Mouse (Mus musculus) A20 (cell line): ENCODE results near the gene Leng1.

Source experiments
- DNase-seq: peaks from one replicate; pipeline ENCODE4 v3.0.0-alpha.2; 2011; ENCODE audit warnings: low read depth, low spot score

Leng1 gene

GRCm38 (mm10) chr7:3630478-3630815 lies 35.2 kb downstream of the Leng1 start:
- DNase-seq: no peak

DNA sequence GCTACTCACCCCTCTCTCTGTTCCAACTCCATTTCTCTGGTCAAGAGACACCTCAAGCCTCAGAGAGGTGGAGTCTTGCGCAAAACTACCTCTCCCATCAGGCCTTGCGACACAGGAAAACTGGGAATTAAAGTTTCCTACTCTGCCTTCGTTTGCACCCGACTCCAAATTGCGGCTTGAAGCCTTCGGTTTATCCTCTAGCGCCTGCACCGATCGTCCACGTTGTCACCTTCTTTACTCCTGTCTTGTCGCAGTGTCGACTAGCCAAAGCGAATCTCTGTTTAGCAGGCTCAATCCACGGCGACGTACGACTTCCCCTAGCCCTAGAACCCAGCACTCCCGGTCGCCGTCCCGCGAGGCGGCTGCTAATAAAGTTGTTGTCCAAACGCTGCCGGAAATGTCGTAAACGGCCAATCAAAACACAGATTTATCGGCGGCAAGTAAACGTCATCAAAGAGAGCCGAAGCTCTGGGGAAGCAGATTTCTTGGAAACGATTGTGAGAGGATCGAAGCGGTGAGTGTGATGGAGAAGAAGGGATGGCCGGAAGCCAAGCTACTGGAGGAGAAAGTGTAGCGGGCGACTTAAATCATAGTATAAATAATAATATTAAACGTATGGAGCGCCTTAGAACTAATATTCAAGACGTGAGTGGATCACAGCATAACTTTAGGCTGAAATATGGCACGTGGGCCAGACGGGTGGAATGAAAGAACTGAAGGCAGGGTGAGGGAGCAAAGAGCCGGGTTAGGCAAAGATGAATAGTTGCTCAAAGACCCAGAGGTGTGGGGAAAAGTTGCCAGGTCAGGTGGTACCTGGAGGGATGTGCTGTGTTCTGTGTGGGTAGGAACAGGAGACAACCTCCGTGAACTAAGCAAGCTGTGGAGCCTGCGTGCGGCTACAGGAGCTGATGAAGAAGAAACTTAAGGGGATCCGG lies 35.8 kb downstream of the Leng1 start, which contains the start of the genes Tfpt and Prpf31:
Tfpt (minus strand) TSS at position 387 of the 935 bp plus-strand sequence.
Prpf31 (plus strand) TSS at position 443 of the 935 bp plus-strand sequence.
- DNase-seq: peak; percentile 97

- no peak for DNase-seq
Measured at GRCm38 (mm10) chr7:3629030-3629429, 36.6 kb downstream of the Leng1 start.

DNA sequence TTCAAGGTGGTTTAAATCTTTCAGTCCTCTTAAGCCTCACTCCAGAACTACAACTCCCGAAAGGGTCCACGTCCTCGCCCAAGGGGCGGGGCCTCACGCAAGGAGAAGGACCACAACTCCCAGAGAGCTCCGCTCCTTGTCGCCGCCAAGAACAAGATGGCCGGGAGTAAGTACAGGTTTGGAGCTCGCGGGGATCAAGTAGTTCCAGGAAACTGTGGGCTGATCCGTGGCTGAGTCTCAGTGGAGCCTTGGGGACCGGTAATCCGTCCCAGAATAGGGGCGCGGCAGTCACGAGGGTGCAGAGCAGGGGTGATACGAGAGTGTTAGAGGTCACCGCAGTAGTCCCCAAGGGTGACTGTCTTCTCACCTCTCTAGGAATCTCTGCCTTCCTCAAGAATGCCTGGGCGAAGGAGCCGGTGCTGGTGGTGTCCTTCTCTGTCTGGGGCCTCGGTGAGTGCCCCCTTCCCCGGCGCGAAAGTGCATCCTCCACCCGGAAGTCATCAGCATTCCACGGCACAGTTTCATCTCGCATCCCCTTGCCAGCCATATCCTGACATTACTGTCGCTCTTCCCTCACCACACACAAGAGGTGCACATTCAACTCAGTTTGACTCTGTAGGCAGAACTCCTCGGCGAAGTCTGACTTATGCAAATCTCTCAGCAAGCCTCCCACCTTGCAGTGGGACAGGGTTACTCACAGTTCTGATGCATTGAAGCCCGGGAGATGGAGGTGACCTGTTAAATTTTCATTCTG lies 48.2 kb downstream of the Leng1 start, which contains the start of gene Ndufa3:
Ndufa3 (plus strand) TSS at position 132 of the 754 bp plus-strand sequence.
- peak; percentile 96 for DNase-seq

GRCm38 (mm10) chr7:3616389-3617241 lies 49.0 kb downstream of the Leng1 start:
- DNase-seq: no peak

GRCm38 (mm10) chr7:3616057-3616388 lies 49.6 kb downstream of the Leng1 start, which contains the start of gene Oscar:
TSS of gene Oscar (minus strand) at chr7:3616157.
- DNase-seq: no peak

DNA sequence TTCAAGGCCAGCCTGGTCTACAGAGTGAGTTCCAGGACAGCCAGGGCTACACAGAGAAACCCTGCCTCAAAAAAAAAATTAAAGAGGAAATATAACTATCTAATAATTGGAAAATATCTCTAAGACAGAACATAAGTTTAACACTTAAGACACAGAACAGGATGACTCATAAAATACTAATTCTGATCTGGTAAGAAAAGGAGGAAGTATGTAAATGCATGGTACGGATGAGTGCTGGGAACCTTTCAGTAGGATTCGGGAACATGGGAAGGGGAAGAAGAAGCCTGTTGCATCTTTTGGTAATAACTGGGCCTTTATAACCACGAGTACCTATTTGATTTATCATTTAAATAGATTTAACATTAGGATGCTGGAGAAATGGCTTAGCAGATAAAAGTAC lies 51.6 kb downstream of the Leng1 start:
- DNase-seq: no peak

GRCm38 (mm10) chr7:3611006-3611405 lies 54.6 kb downstream of the Leng1 start:
- DNase-seq: no peak

DNA sequence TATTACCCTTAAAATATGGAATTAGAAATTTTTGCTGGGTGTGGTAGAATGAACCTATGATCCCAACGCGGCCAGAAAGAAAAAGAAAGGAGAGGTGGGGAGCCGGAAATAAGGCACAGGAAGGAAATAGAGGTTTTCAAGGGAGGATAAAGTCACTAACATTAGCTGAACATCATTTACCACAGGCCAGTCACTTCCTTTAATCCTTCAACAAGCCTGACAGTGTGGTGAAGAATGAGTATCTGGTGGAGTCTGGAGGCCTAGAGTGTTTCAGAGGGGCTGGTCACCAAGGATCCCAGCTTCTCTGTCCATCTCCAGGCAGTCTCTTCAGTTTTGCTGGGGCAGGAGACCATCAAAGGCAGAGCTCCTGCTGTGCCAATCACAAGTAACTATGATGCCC lies 55.2 kb downstream of the Leng1 start:
- no peak for DNase-seq
